Mouse (Mus musculus) activated CD4-positive, CD25-positive, alpha-beta regulatory T cell, adult 9 weeks (primary cell): ENCODE results near the gene Ndufaf1. TPM values are rescaled to one million over a fixed set of nuclear protein-coding genes. Genes with fewer than 3 reads are reported as not detected.

Source experiments
- polyA plus RNA-seq: library from polyadenylated mRNA; unstranded; fragments of 100-300 nt; shearing (Covaris generic); gene quantifications from one replicate; pipeline ENCODE4 v1.2.1, GENCODE M21; 2017

Gene Ndufaf1
- 46.8 TPM for polyA plus RNA-seq

DNA sequence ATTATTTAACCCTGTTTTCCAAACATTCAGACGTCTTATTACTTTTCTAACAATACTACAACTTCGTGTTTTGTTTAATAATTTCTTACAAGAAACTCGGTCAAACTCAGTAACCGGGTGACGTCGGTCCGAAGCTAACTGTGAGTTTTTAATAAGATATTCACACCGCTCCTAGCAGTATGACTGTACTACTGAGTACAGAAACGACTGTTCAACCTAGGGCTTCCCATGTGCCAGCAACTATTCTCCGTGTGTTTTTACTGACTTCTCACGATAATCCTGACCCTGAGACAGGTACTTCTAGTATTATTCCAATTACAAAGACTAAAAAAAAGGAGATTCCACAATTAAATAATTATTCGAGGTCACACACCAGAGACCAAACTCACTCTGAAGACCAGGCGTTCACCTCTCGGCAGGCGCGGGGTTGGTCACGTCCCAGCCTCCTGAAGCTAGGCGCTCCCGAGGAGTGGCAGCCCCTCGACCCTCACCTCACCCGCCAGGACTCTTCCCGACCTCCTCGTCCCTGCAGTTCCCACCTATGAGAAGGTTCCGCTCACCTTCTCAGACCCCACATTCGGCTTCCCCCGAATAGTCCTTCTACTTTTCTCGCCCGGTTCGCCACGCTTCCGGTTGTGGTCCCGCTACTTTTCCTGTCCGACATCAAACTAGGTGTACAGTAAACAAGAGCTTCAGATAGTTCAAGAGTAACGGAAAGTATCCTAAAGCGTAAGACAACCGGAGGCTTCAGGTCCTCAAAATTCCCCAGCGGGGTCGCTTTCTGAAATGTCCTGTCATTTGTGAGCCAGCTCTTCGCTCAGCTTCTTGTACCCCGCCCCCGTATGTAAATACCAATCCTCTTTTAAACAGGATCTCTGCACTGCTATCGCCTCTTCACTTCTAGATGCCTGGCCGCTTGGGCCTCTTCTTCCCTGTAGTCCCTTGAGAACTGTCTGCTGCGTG lies at the start of gene Ndufaf1:
Ndufaf1 (minus strand) TSS at position 608 of the 963 bp plus-strand sequence.

GRCm38 (mm10) chr2:119674525-119675214 lies 12.0 kb upstream of the Ndufaf1 start, which contains the start of gene Rtf1:
Rtf1 (plus strand) TSS chr2:119675068.

DNA sequence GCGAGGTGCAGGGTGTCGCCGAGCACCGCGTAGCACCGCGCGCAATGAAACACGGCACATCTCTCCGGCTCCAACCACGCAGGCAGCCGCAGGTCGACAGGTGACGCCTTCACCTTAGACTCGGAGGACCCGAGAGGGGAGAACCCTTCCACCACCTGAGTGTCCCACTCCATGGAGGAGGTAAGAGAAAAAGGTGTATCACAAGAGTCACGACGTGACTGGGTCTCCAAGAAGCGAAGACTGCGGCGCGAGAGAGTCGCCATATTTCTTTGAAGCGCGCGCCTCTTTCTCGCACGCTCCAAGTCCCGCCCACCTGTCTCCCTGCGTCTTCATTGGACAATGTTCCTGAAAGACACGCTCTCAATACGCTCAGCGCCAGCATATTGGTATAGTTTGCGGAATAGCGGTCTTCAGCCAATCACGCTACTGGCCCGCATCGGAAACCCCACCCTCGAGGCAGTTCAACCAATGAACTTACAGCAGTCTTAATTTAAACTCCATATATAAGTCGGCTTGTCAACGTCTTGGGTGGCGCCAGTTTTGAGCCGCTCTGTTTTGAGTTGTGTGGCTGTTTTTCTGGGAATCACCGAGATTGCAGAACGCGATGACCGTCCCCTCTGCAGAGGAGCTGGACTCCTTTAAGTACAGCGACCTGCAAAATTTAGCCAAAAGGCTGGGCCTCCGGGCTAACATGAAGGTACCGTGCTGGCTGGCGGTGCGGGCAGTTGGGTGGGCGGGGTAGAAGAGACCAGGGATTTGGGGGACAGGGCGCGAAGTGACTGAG lies 44.2 kb downstream of the Ndufaf1 start, which contains the start of the genes Nusap1 and Oip5:
Nusap1 (plus strand) TSS at position 100 of the 784 bp plus-strand sequence.
Oip5 (minus strand) TSS at position 271 of the 784 bp plus-strand sequence.

Other genes with a start within 250 kb of the Ndufaf1 start
- gene Ino80, start 185.1 kb downstream of the Ndufaf1 start, polyA plus RNA-seq, result 4.7 TPM
- gene Exd1, start 115.2 kb downstream of the Ndufaf1 start, polyA plus RNA-seq, result not detected
- gene Chp1, start 115.1 kb downstream of the Ndufaf1 start, polyA plus RNA-seq, result 80.7 TPM
- 7.6 TPM for gene Nusap1, start 44.5 kb downstream of the Ndufaf1 start, polyA plus RNA-seq
- gene Oip5, start 44.4 kb downstream of the Ndufaf1 start, polyA plus RNA-seq, result 4.9 TPM
- 27.9 TPM for gene Rtf1, start 12.2 kb upstream of the Ndufaf1 start, polyA plus RNA-seq
- gene Itpka, start 79.5 kb upstream of the Ndufaf1 start, polyA plus RNA-seq, result 0.20 TPM
- gene Ltk, start 97.6 kb upstream of the Ndufaf1 start, polyA plus RNA-seq, result not detected
- gene Rpap1, start 124.7 kb upstream of the Ndufaf1 start, polyA plus RNA-seq, result 37.6 TPM
- gene Tyro3, start 134.9 kb upstream of the Ndufaf1 start, polyA plus RNA-seq, result 2.2 TPM
- 62.9 TPM for gene Mga, start 234.4 kb upstream of the Ndufaf1 start, polyA plus RNA-seq